Mouse (Mus musculus) E14TG2a.4 (cell line): ENCODE measurements around the gene Gm10337.

Experiments
- H3K27me3 ChIP-seq: 2 replicates; pipeline ENCODE4 v1.6.1; 2014; ENCODE audit warnings: low read length, control low read depth; ENCODE audit not compliant: insufficient read depth
- H3K36me3 ChIP-seq: 2 replicates; pipeline ENCODE4 v1.6.1; 2014; ENCODE audit warnings: low read length, control low read depth; ENCODE audit not compliant: insufficient read depth
- H3K4me1 ChIP-seq: replicated peaks from 2 replicates; pipeline ENCODE4 v1.6.1; 2014; ENCODE audit warnings: low read depth, low read length, control low read depth
- H3K4me3 ChIP-seq: replicated peaks from 2 replicates; pipeline ENCODE4 v1.5.1; 2014; ENCODE audit warnings: mild to moderate bottlenecking, low read length
- H3K9me3 ChIP-seq: 2 replicates; pipeline ENCODE4 v1.6.1; 2014; ENCODE audit warnings: low read length, control low read depth
- CTCF ChIP-seq: conservative IDR thresholded peaks from 2 replicates; pipeline ENCODE4 v1.5.1; 2014; ENCODE audit warnings: low read length
- NANOG ChIP-seq: IDR thresholded peaks from 2 replicates; pipeline ENCODE4 v1.6.1; 2014; ENCODE audit warnings: borderline replicate concordance, low read length, mixed read lengths
- POU5F1 ChIP-seq: IDR thresholded peaks from 2 replicates; pipeline ENCODE4 v1.6.1; 2014; ENCODE audit warnings: low read length, borderline replicate concordance

Gm10337 gene

DNA sequence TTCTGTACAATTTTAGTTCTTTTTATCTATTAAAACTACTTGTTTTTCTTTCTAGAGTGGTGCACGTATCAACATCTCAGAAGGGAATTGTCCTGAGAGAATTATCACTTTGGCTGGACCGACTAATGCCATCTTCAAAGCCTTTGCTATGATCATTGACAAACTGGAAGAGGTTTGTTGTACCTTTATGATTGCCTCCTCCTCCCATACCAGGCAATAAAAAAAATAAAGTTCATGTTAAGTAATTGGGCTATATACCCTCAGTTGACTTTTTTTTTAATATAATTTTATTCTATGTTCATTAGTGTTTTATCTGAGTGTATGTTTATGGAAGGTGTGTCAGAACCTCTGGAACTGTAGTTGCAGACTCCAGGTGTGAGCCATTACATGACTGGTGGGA is 29.0 kb upstream of the Gm10337 start:
- no peak overlapping the region for H3K4me3 ChIP-seq
- TF ChIP-seq NANOG (no peak), POU5F1 (no peak), CTCF (no peak)
- no peaks in the 10 kb centered on the region for H3K27me3 ChIP-seq
- peaks cover 78% of the 10 kb centered on the region for H3K36me3 ChIP-seq
- H3K4me1 ChIP-seq, result peaks cover 69% of the 10 kb centered on the region
- H3K9me3 ChIP-seq, result no peaks in the 10 kb centered on the region

- no peaks in the 10 kb centered on the region for H3K9me3 ChIP-seq
- peaks cover 99% of the 10 kb centered on the region for H3K36me3 ChIP-seq
- no peak overlapping the region for H3K4me3 ChIP-seq
- no peaks in the 10 kb centered on the region for H3K27me3 ChIP-seq
- peaks cover 55% of the 10 kb centered on the region for H3K4me1 ChIP-seq
- no peak for TF ChIP-seq NANOG
- TF ChIP-seq POU5F1, result no peak
- no peak for TF ChIP-seq CTCF
Observed at GRCm38 (mm10) chr15:102483136-102483535, 20.4 kb upstream of the Gm10337 start.

- TF ChIP-seq POU5F1, result no peak
- no peak for TF ChIP-seq NANOG
- no peak for TF ChIP-seq CTCF
Observed at GRCm38 (mm10) chr15:102485853-102486252, 17.7 kb upstream of the Gm10337 start.

DNA sequence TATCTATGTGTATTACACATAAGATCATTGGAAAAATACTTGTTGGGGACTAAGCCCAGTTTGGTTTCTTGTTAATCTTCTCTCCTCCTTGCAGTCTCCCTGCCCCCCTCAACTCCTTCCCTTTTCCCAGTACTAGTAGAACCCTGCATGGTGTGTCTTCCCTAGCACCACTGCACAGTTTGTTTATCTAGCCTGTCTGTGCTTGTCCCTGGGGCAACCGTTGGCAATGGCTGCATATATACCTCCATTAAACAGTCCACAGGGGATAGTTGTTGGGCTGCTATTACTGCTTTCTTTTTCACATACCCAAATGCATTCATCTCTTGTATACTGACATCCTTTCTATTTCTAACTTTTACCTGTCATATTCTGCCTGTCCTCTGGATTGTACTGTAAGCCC is 15.9 kb upstream of the Gm10337 start:
- Histone ChIP-seq H3K4me3 (no peak overlapping the region), H3K36me3 (peaks cover 98% of the 10 kb centered on the region), H3K4me1 (peaks cover 36% of the 10 kb centered on the region), H3K27me3 (no peaks in the 10 kb centered on the region), H3K9me3 (no peaks in the 10 kb centered on the region)
- no peak for TF ChIP-seq CTCF
- TF ChIP-seq NANOG, result no peak
- no peak for TF ChIP-seq POU5F1

More at GRCm38 (mm10) chr15:102485853-102486252, 17.7 kb upstream of the Gm10337 start:
- H3K4me3 ChIP-seq, result no peak overlapping the region
- no peaks in the 10 kb centered on the region for H3K9me3 ChIP-seq
- peaks cover 100% of the 10 kb centered on the region for H3K36me3 ChIP-seq
- H3K27me3 ChIP-seq, result no peaks in the 10 kb centered on the region
- H3K4me1 ChIP-seq, result peaks cover 38% of the 10 kb centered on the region

GRCm38 (mm10) chr15:102498322-102498721 is 5.2 kb upstream of the Gm10337 start:
- Histone ChIP-seq H3K4me3 (no peak overlapping the region), H3K9me3 (no peaks in the 10 kb centered on the region), H3K27me3 (no peaks in the 10 kb centered on the region), H3K4me1 (peaks cover 56% of the 10 kb centered on the region), H3K36me3 (peaks cover 100% of the 10 kb centered on the region)
- TF ChIP-seq CTCF (no peak), NANOG (no peak), POU5F1 (no peak)

DNA sequence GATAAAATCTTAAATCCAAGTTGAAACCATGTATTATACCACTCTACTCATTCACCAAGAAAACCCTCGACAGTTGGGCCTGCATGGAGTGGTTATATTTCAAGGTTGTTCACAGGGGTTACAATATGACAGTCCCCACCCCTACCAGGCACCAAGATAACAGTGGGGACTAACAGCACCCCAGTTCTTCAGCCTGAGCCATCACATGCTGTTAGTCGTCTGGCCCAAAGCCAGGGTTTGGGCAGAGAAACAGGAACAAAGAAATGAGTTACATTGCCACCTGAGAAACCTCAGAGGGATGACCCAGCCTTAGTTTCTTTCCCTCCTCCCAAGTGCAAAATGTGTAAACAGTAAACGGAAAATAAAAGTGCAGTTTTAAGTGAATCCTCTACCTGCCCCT is 4.2 kb upstream of the Gm10337 start:
- Histone ChIP-seq H3K4me1 (peaks cover 57% of the 10 kb centered on the region), H3K4me3 (no peak overlapping the region), H3K27me3 (no peaks in the 10 kb centered on the region), H3K9me3 (no peaks in the 10 kb centered on the region), H3K36me3 (peaks cover 100% of the 10 kb centered on the region)
- TF ChIP-seq NANOG, result no peak
- TF ChIP-seq POU5F1, result no peak
- TF ChIP-seq CTCF, result no peak

GRCm38 (mm10) chr15:102499851-102500250 is 3.7 kb upstream of the Gm10337 start:
- TF ChIP-seq POU5F1 (no peak), CTCF (no peak), NANOG (no peak)
- Histone ChIP-seq H3K4me1 (peaks cover 57% of the 10 kb centered on the region), H3K27me3 (no peaks in the 10 kb centered on the region), H3K36me3 (peaks cover 100% of the 10 kb centered on the region), H3K4me3 (no peak overlapping the region), H3K9me3 (no peaks in the 10 kb centered on the region)

DNA sequence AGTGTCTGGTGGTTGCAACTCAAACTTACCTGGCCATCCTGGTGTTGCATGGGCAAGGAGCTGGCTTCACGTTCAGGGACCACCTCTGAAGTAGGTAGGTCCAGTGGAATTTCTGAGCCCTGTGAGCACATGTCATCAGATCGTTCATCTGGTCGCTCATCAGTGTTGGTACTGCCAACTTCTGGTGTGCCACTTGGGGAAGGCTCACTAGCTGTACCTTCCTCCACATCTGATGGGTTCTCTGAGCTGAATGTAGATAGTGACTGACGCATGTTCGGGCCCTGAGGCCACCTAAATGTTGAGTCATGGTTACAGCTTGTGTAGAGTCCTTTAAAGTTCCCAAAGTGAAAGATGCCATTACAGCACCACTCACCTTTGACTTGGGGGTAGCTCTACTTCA is 3.0 kb upstream of the Gm10337 start:
- H3K36me3 ChIP-seq, result peaks cover 100% of the 10 kb centered on the region
- peaks cover 63% of the 10 kb centered on the region for H3K4me1 ChIP-seq
- no peaks in the 10 kb centered on the region for H3K27me3 ChIP-seq
- TF ChIP-seq CTCF (no peak), NANOG (no peak), POU5F1 (no peak)
- H3K9me3 ChIP-seq, result no peaks in the 10 kb centered on the region
- no peak overlapping the region for H3K4me3 ChIP-seq
